Mouse (Mus musculus) layer of hippocampus, postnatal 10 days (tissue): ENCODE data around the gene Smurf1. TPM values are rescaled to one million over a fixed set of nuclear protein-coding genes. Genes with fewer than 3 reads are reported as not detected.
A peak's percentile ranks its signal among the peaks of the same experiment; 100 is the strongest.

Experiments used
- DNase-seq, 2 experiments: peaks; one replicate each; pipeline ENCODE4 v3.0.0; 2021; ENCODE audit warnings: low spot score in 2 of 2
- total RNA-seq, 2 experiments: library from RNA; stranded (reverse); gene quantifications; 2 replicates each; pipeline ENCODE4 v1.2.3; 2021

Gene Smurf1
- total RNA-seq, 2 experiments from 2014 or later = 41.9 to 42.3 TPM

- DNase-seq = no peak
Observed at GRCm38 (mm10) chr5:144958271-144958670, 7.4 kb downstream of the Smurf1 start.

GRCm38 (mm10) chr5:144954432-144954831 lies 11.2 kb downstream of the Smurf1 start:
- DNase-seq = no peak

- DNase-seq = no peak
Observed at GRCm38 (mm10) chr5:144952592-144952991, 13.1 kb downstream of the Smurf1 start.

- no peak for DNase-seq
Observed at GRCm38 (mm10) chr5:144950428-144951051, 15.1 kb downstream of the Smurf1 start.

- no peak for DNase-seq
Observed at GRCm38 (mm10) chr5:144949856-144950255, 15.8 kb downstream of the Smurf1 start.

GRCm38 (mm10) chr5:144948422-144948821 lies 17.2 kb downstream of the Smurf1 start:
- DNase-seq = no peak

- no peak for DNase-seq
Observed at GRCm38 (mm10) chr5:144948002-144948401, 17.6 kb downstream of the Smurf1 start.

GRCm38 (mm10) chr5:144946032-144946431 lies 19.6 kb downstream of the Smurf1 start:
- DNase-seq = peak; percentile 37 to 58

GRCm38 (mm10) chr5:144944932-144945331 lies 20.7 kb downstream of the Smurf1 start:
- no peak for DNase-seq

GRCm38 (mm10) chr5:144944370-144944769 lies 21.3 kb downstream of the Smurf1 start:
- DNase-seq = no peak

GRCm38 (mm10) chr5:144943346-144943745 lies 22.3 kb downstream of the Smurf1 start:
- no peak for DNase-seq

GRCm38 (mm10) chr5:144942431-144942830 lies 23.2 kb downstream of the Smurf1 start:
- no peak for DNase-seq

- no peak for DNase-seq
Observed at GRCm38 (mm10) chr5:144940904-144941303, 24.7 kb downstream of the Smurf1 start.

GRCm38 (mm10) chr5:144937304-144937703 lies 28.3 kb downstream of the Smurf1 start:
- no peak for DNase-seq

GRCm38 (mm10) chr5:144933486-144933885 lies 32.2 kb downstream of the Smurf1 start:
- DNase-seq = no peak

GRCm38 (mm10) chr5:144931841-144932240 lies 33.8 kb downstream of the Smurf1 start:
- DNase-seq = no peak

- DNase-seq = no peak
Observed at GRCm38 (mm10) chr5:144928856-144929713, 36.6 kb downstream of the Smurf1 start.

GRCm38 (mm10) chr5:144926275-144926674 lies 39.4 kb downstream of the Smurf1 start:
- no peak for DNase-seq

GRCm38 (mm10) chr5:144923351-144923750 lies 42.3 kb downstream of the Smurf1 start:
- DNase-seq = peak in 1 of 2 experiments; percentile 42

GRCm38 (mm10) chr5:144919790-144920189 lies 45.9 kb downstream of the Smurf1 start:
- no peak for DNase-seq

- DNase-seq = no peak
Observed at GRCm38 (mm10) chr5:144919194-144919593, 46.5 kb downstream of the Smurf1 start.

- DNase-seq = no peak
Observed at GRCm38 (mm10) chr5:144918204-144918603, 47.4 kb downstream of the Smurf1 start.

GRCm38 (mm10) chr5:144917172-144917571 lies 48.5 kb downstream of the Smurf1 start:
- no peak for DNase-seq
